Mouse (Mus musculus): Measurements from ENCODE around the gene Kcnh1.

DNA sequence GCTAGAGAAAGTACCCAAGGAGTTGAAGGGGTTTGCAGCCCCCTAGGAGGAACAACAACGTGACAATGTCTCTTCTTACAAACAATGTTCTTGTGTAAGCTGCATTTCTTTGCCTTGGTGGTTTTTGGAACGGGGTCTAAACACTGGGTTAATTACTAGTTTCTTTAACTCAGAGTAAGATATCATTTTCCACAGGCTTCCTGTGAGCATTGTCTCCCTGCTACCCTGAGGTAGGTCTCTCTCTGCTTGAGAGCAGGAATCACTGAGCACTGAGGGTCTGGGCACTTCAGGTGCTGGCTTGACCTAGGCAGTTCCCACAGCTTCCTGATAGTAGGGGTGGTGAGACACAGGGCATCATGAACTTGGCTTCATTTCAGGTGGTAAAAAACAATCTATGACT is 257.1 kb downstream of the Kcnh1 start:
- TF ChIP-seq POLR2AphosphoS2 (IDR thresholded peaks at IDR 0.05; ENCODE audit: insufficient read length, low read depth), result no peak
- no peak for TF ChIP-seq POLR2A (IDR thresholded peaks at IDR 0.05; ENCODE audit: insufficient read length, low read depth)
- no peak for TF ChIP-seq USF1 (IDR thresholded peaks at IDR 0.05; ENCODE audit: low read depth)
- no peak for TF ChIP-seq CEBPB (IDR thresholded peaks at IDR 0.05; ENCODE audit: insufficient read depth, poor library complexity, severe bottlenecking)
- TF ChIP-seq MAX (IDR thresholded peaks at IDR 0.05; ENCODE audit: low read depth), result no peak
- no peak for TF ChIP-seq SRF (IDR thresholded peaks at IDR 0.05; ENCODE audit: control insufficient read depth, insufficient read length, low read depth)
- no peak for TF ChIP-seq E2F4 (IDR thresholded peaks at IDR 0.05; ENCODE audit: insufficient read depth)
- TF ChIP-seq MYOG (IDR thresholded peaks at IDR 0.05; ENCODE audit: control insufficient read depth in 1 of 3, insufficient read depth in 1 of 3, insufficient read length in 2 of 3, low read depth in 2 of 3), result no peak
